Mouse (Mus musculus) liver, adult 2 months (tissue): ENCODE results near the gene Cd52.

Source experiments
- CTCF ChIP-seq: fragments of 200-500 bp; IDR thresholded peaks from 2 replicates; pipeline ENCODE4 v1.5.1; 2011; ENCODE audit warnings: low read depth, low read length, control low read depth
- POLR2A ChIP-seq: fragments of 200-500 bp; IDR thresholded peaks from 2 replicates; pipeline ENCODE4 v1.6.1; 2011; ENCODE audit warnings: low read length, control low read depth; ENCODE audit not compliant: insufficient read depth; ENCODE audit errors: extremely low read depth

GRCm38 (mm10) chr4:134094923-134095547, at the start of gene Cd52:
- TF ChIP-seq CTCF: no peak
- no peak for TF ChIP-seq POLR2A
